Mouse (Mus musculus): Measurements from ENCODE around the gene Ifit1. TPM values are rescaled to one million over a fixed set of nuclear protein-coding genes. Genes with fewer than 3 reads are reported as not detected.
"Not testable (repeated sequence)": the region's sequence is repeated elsewhere in the genome, so short reads cannot be mapped to it uniquely, and the experiment has no call there.

Ifit1 gene
- polyA plus RNA-seq, 1 experiment from 2014 or later, result 0.36 TPM

- not testable (repeated sequence) for H3K27me3 ChIP-seq (ENCODE audit: control insufficient read depth, insufficient read depth, low read length); H3K4me1 ChIP-seq (replicated peaks; ENCODE audit: control insufficient read depth, insufficient read depth, low read length); H3K9me3 ChIP-seq (ENCODE audit: control insufficient read depth, low read length); H3K4me3 ChIP-seq (ENCODE audit: low read depth, low read length); H3K4me2 ChIP-seq (replicated peaks; ENCODE audit: low read depth, low read length); H3K36me3 ChIP-seq (ENCODE audit: control insufficient read depth, insufficient read depth, low read length); H3K27ac ChIP-seq (ENCODE audit: low read depth, low read length); H3K9ac ChIP-seq (ENCODE audit: low read depth, low read length); DNase-seq (ENCODE audit: low spot score); ATAC-seq (ENCODE audit: low FRiP score)
- 82% methylated on average over 3 of the region's 3 CpGs for WGBS
Measured at GRCm38 (mm10) chr19:34610118-34610517, 30.6 kb upstream of the Ifit1 start.

GRCm38 (mm10) chr19:34612243-34613001, 28.2 kb upstream of the Ifit1 start:
- H3K27ac ChIP-seq (ENCODE audit: low read depth, low read length); H3K36me3 ChIP-seq (ENCODE audit: control insufficient read depth, insufficient read depth, low read length); DNase-seq (ENCODE audit: low spot score); H3K9ac ChIP-seq (ENCODE audit: low read depth, low read length); H3K4me2 ChIP-seq (replicated peaks; ENCODE audit: low read depth, low read length); H3K9me3 ChIP-seq (ENCODE audit: control insufficient read depth, low read length); H3K4me1 ChIP-seq (replicated peaks; ENCODE audit: control insufficient read depth, insufficient read depth, low read length); H3K27me3 ChIP-seq (ENCODE audit: control insufficient read depth, insufficient read depth, low read length); H3K4me3 ChIP-seq (ENCODE audit: low read depth, low read length); ATAC-seq (ENCODE audit: low FRiP score): not testable (repeated sequence)
- 83% methylated on average over 5 of the region's 11 CpGs for WGBS

GRCm38 (mm10) chr19:34620871-34621270, 19.8 kb upstream of the Ifit1 start:
- WGBS, result 97% methylated on average over 5 of the region's 5 CpGs
- no peak overlapping the region for H3K9ac ChIP-seq (ENCODE audit: low read depth, low read length)
- no peaks in the 10 kb centered on the region for H3K4me1 ChIP-seq (replicated peaks; ENCODE audit: control insufficient read depth, insufficient read depth, low read length)
- H3K27me3 ChIP-seq (ENCODE audit: control insufficient read depth, insufficient read depth, low read length), result no peaks in the 10 kb centered on the region
- H3K27ac ChIP-seq (ENCODE audit: low read depth, low read length), result no peak overlapping the region
- H3K4me2 ChIP-seq (replicated peaks; ENCODE audit: low read depth, low read length), result no peak overlapping the region
- DNase-seq (ENCODE audit: low spot score) (no peak), ATAC-seq (ENCODE audit: low FRiP score) (no peak)
- H3K9me3 ChIP-seq (ENCODE audit: control insufficient read depth, low read length), result no peaks in the 10 kb centered on the region
- no peaks in the 10 kb centered on the region for H3K36me3 ChIP-seq (ENCODE audit: control insufficient read depth, insufficient read depth, low read length)
- H3K4me3 ChIP-seq (ENCODE audit: low read depth, low read length), result no peak overlapping the region

DNA sequence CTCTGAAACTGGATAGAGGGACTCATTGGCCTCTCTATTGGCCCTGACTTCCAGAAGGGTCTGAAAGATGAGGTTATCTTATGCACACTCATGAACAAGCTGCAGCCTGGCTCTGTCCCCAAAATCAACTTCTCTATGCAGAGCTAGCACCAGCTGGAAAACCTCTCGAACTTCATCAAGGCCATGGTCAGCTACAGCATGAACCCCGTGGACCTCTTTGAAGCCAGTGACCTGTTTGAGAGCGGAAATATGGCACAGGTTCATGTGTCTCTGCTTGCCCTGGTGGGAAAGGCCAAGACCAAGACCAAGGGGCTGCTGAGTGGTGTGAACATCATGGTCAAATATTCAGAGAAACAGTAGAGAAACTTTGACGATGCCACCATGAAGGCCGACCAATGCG, 16.9 kb upstream of the Ifit1 start:
- H3K9me3 ChIP-seq (ENCODE audit: control insufficient read depth, low read length), result no peaks in the 10 kb centered on the region
- H3K4me2 ChIP-seq (replicated peaks; ENCODE audit: low read depth, low read length), result no peak overlapping the region
- no peaks in the 10 kb centered on the region for H3K27me3 ChIP-seq (ENCODE audit: control insufficient read depth, insufficient read depth, low read length)
- no peak for ATAC-seq (ENCODE audit: low FRiP score)
- no peaks in the 10 kb centered on the region for H3K4me1 ChIP-seq (replicated peaks; ENCODE audit: control insufficient read depth, insufficient read depth, low read length)
- H3K36me3 ChIP-seq (ENCODE audit: control insufficient read depth, insufficient read depth, low read length), result no peaks in the 10 kb centered on the region
- WGBS, result 91% methylated on average over 6 of the region's 6 CpGs
- no peak overlapping the region for H3K9ac ChIP-seq (ENCODE audit: low read depth, low read length)
- no peak overlapping the region for H3K4me3 ChIP-seq (ENCODE audit: low read depth, low read length)
- no peak for DNase-seq (ENCODE audit: low spot score)
- H3K27ac ChIP-seq (ENCODE audit: low read depth, low read length), result no peak overlapping the region

DNA sequence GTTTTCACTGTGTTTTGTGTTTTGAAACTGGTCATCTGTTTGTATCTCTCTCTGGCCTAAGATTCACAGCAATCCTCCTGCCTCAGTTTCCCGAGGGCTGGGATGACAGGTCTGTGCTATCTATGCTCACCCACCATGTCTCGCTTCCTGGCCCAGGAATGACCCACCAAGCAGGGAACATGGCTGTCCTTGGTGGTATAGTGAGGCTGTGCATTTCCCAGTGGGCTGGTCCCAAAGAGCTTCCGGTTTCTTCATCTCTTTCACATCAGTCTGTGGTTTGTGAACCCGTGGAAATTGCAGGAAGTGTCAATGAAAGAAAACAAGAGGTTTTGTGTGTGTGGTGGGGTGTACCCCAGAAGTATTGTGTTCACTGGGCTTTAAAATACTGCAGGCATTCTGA, 16.0 kb upstream of the Ifit1 start:
- Histone ChIP-seq H3K36me3 (ENCODE audit: control insufficient read depth, insufficient read depth, low read length) (no peaks in the 10 kb centered on the region), H3K27me3 (ENCODE audit: control insufficient read depth, insufficient read depth, low read length) (no peaks in the 10 kb centered on the region), H3K9ac (ENCODE audit: low read depth, low read length) (no peak overlapping the region), H3K27ac (ENCODE audit: low read depth, low read length) (no peak overlapping the region), H3K9me3 (ENCODE audit: control insufficient read depth, low read length) (no peaks in the 10 kb centered on the region), H3K4me3 (ENCODE audit: low read depth, low read length) (no peak overlapping the region), H3K4me2 (replicated peaks; ENCODE audit: low read depth, low read length) (no peak overlapping the region), H3K4me1 (replicated peaks; ENCODE audit: control insufficient read depth, insufficient read depth, low read length) (no peaks in the 10 kb centered on the region)
- 78% methylated on average over 4 of the region's 4 CpGs for WGBS
- DNase-seq (ENCODE audit: low spot score), result no peak
- no peak for ATAC-seq (ENCODE audit: low FRiP score)

DNA sequence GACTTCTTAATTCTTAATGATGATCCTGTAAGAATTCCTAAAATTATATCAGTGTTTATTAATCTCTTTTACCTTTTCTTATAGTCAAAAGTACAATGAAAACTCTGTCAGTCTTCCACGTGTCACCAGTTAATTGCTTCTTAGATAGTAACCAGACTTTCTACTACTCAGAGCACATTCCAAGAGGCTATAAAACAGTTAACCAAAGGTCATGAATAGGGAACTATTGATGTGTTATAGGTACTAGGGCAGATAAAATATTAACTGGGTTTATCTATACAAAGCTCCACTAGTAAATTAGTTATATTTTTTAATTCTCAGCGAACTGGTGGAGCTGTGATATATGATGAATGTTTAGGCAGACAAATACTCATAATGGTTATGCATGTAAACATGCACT, 13.2 kb upstream of the Ifit1 start:
- Histone ChIP-seq H3K9ac (ENCODE audit: low read depth, low read length) (no peak overlapping the region), H3K27me3 (ENCODE audit: control insufficient read depth, insufficient read depth, low read length) (no peaks in the 10 kb centered on the region), H3K4me2 (replicated peaks; ENCODE audit: low read depth, low read length) (no peak overlapping the region), H3K36me3 (ENCODE audit: control insufficient read depth, insufficient read depth, low read length) (no peaks in the 10 kb centered on the region), H3K4me3 (ENCODE audit: low read depth, low read length) (no peak overlapping the region), H3K27ac (ENCODE audit: low read depth, low read length) (no peak overlapping the region), H3K9me3 (ENCODE audit: control insufficient read depth, low read length) (no peaks in the 10 kb centered on the region), H3K4me1 (replicated peaks; ENCODE audit: control insufficient read depth, insufficient read depth, low read length) (no peaks in the 10 kb centered on the region)
- ATAC-seq (ENCODE audit: low FRiP score), result no peak
- WGBS, result 85% methylated on average over 2 of the region's 2 CpGs
- no peak for DNase-seq (ENCODE audit: low spot score)

GRCm38 (mm10) chr19:34631487-34631886, 9.2 kb upstream of the Ifit1 start:
- no peak for DNase-seq (ENCODE audit: low spot score)
- ATAC-seq (ENCODE audit: low FRiP score), result no peak
- Histone ChIP-seq H3K27ac (ENCODE audit: low read depth, low read length) (no peak overlapping the region), H3K4me1 (replicated peaks; ENCODE audit: control insufficient read depth, insufficient read depth, low read length) (no peaks in the 10 kb centered on the region), H3K27me3 (ENCODE audit: control insufficient read depth, insufficient read depth, low read length) (no peaks in the 10 kb centered on the region), H3K9ac (ENCODE audit: low read depth, low read length) (no peak overlapping the region), H3K9me3 (ENCODE audit: control insufficient read depth, low read length) (no peaks in the 10 kb centered on the region), H3K36me3 (ENCODE audit: control insufficient read depth, insufficient read depth, low read length) (no peaks in the 10 kb centered on the region), H3K4me2 (replicated peaks; ENCODE audit: low read depth, low read length) (no peak overlapping the region), H3K4me3 (ENCODE audit: low read depth, low read length) (no peak overlapping the region)

DNA sequence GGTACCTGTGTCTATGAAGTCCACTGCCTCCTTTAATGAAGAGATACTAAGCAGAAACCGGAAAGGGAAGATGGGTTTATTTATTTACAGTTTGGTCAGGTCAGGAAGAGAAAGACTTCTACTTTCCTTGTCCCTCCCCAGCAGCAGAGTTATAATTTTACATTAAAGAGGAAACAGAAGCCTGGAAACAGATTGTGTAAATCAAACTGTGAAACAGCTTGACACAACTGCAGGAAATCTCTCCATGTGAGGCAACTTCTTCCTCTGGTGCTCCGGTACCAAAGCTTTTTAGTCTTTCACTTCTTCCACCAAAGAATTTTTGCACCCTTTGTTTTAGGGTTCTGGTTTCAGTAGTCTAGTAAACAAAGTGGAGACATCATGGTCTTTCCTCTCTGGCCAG, 7.2 kb upstream of the Ifit1 start:
- H3K9me3 ChIP-seq (ENCODE audit: control insufficient read depth, low read length), result no peaks in the 10 kb centered on the region

GRCm38 (mm10) chr19:34636933-34637557, 3.6 kb upstream of the Ifit1 start:
- Histone ChIP-seq H3K9ac (ENCODE audit: low read depth, low read length) (no peak overlapping the region), H3K4me2 (replicated peaks; ENCODE audit: low read depth, low read length) (no peak overlapping the region), H3K27ac (ENCODE audit: low read depth, low read length) (no peak overlapping the region), H3K9me3 (ENCODE audit: control insufficient read depth, low read length) (no peaks in the 10 kb centered on the region), H3K4me1 (replicated peaks; ENCODE audit: control insufficient read depth, insufficient read depth, low read length) (no peaks in the 10 kb centered on the region), H3K27me3 (ENCODE audit: control insufficient read depth, insufficient read depth, low read length) (no peaks in the 10 kb centered on the region), H3K4me3 (ENCODE audit: low read depth, low read length) (no peak overlapping the region), H3K36me3 (ENCODE audit: control insufficient read depth, insufficient read depth, low read length) (no peaks in the 10 kb centered on the region)
- peak; percentile 64 for DNase-seq (ENCODE audit: low spot score)
- WGBS, result 14% methylated on average over 3 of the region's 3 CpGs
- ATAC-seq (ENCODE audit: low FRiP score), result peak; percentile 71

More for the DNA sequence above, 7.2 kb upstream of the Ifit1 start:
- Histone ChIP-seq H3K4me1 (replicated peaks; ENCODE audit: control insufficient read depth, insufficient read depth, low read length) (no peaks in the 10 kb centered on the region), H3K36me3 (ENCODE audit: control insufficient read depth, insufficient read depth, low read length) (no peaks in the 10 kb centered on the region), H3K4me2 (replicated peaks; ENCODE audit: low read depth, low read length) (no peak overlapping the region), H3K4me3 (ENCODE audit: low read depth, low read length) (no peak overlapping the region), H3K27ac (ENCODE audit: low read depth, low read length) (no peak overlapping the region), H3K27me3 (ENCODE audit: control insufficient read depth, insufficient read depth, low read length) (no peaks in the 10 kb centered on the region), H3K9ac (ENCODE audit: low read depth, low read length) (no peak overlapping the region)
- WGBS, result 84% methylated on average over 2 of the region's 2 CpGs
- no peak for DNase-seq (ENCODE audit: low spot score)
- ATAC-seq (ENCODE audit: low FRiP score), result no peak

Data from hindbrain, embryonic 11.5 days (tissue).